Mouse (Mus musculus) testis, adult 2 months (tissue): Measurements from ENCODE around the gene Tsks.

ENCODE experiments used
- CTCF ChIP-seq: fragments of 200-500 bp; IDR thresholded peaks from 2 replicates; pipeline ENCODE4 v1.5.1; 2012; ENCODE audit warnings: low read depth, mild to moderate bottlenecking, inconsistent platforms, low read length, moderate library complexity; ENCODE audit not compliant: control insufficient read depth, insufficient read depth, insufficient replicate concordance
- POLR2A ChIP-seq: fragments of 200-500 bp; IDR thresholded peaks from 2 replicates; pipeline ENCODE4 v1.6.1; 2012; ENCODE audit warnings: low read depth, mild to moderate bottlenecking, inconsistent platforms, low read length, moderate library complexity; ENCODE audit not compliant: control insufficient read depth

DNA sequence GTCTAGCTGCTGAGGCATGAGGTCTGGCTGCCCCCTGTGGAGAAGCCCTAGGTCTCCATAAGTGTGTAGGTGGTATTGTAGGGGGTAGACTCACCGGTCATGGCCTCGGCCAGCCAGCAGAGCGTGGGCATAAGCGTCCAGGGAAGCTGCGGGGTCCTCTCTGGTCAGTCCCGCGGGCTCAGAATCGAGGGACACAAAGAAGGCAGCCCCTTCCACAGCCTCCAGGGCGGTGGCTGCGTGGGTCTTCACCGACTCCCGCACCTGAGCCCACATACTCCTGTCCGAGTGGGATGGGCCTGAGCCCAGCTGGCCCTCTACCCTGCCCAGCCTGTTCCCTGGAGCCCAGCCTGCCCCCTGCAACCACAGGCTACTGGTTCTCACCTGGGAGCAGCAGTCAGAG, 22.0 kb downstream of the Tsks start:
- no peak for TF ChIP-seq CTCF
- no peak for TF ChIP-seq POLR2A
